Mouse (Mus musculus) T-helper 1 cell (primary cell): ENCODE measurements at regions not wholly inside any gene's neighbourhood (a gene's known extent, or its start where the extent isn't known, plus 50 kb on each side); places are given as distances from the start of the nearest gene placed in this dataset.

ENCODE experiments used
- in situ Hi-C: fragments of 300-600 bp; cut with MboI, MseI; formaldehyde crosslinking; loops from one replicate; pipeline ENCODE4 v1.15.1; 2025; ENCODE audit warnings: high pct_unique_total_duplicates

GRCm38 (mm10) chr12:16023273-16023672 lies 206.6 kb upstream of the Trib2 start:
- in situ Hi-C loops: no loop called here

- in situ Hi-C loops: no loop called here
Measured at GRCm38 (mm10) chr12:16021202-16021821, 204.6 kb upstream of the Trib2 start.

GRCm38 (mm10) chr12:16018237-16018636 lies 201.5 kb upstream of the Trib2 start:
- in situ Hi-C loops: no loop called here

GRCm38 (mm10) chr12:16016621-16017020 lies 199.9 kb upstream of the Trib2 start:
- in situ Hi-C loops: no loop called here

GRCm38 (mm10) chr12:16015596-16015995 lies 198.9 kb upstream of the Trib2 start:
- in situ Hi-C loops: no loop called here

- in situ Hi-C loops: loop anchor here (5.0 kb wide), 1 partner anchor 508 kb away; no protein-coding TSS in a partner anchor
Measured at GRCm38 (mm10) chr12:16014679-16015078, 198.0 kb upstream of the Trib2 start.

GRCm38 (mm10) chr12:16013861-16014630 lies 197.3 kb upstream of the Trib2 start:
- in situ Hi-C loops: loop anchor here (5.0 kb wide), 1 partner anchor 508 kb away; no protein-coding TSS in a partner anchor

- in situ Hi-C loops: loop anchor here (5.0 kb wide), 1 partner anchor 509 kb away; no protein-coding TSS in a partner anchor
Measured at GRCm38 (mm10) chr12:16013354-16013753, 196.6 kb upstream of the Trib2 start.

GRCm38 (mm10) chr12:16012081-16012480 lies 195.4 kb upstream of the Trib2 start:
- in situ Hi-C loops: loop anchor here (5.0 kb wide), 1 partner anchor 510 kb away; no protein-coding TSS in a partner anchor

GRCm38 (mm10) chr12:16009822-16010620 lies 193.3 kb upstream of the Trib2 start:
- in situ Hi-C loops: loop anchor here (5.0 kb wide), 2 partner anchors 162 to 512 kb away; no protein-coding TSS in a partner anchor

- in situ Hi-C loops: loop anchor here (5.0 kb wide), 1 partner anchor 163 kb away; no protein-coding TSS in a partner anchor
Measured at GRCm38 (mm10) chr12:16008763-16009515, 192.2 kb upstream of the Trib2 start.

- in situ Hi-C loops: loop anchor here (5.0 kb wide), 1 partner anchor 164 kb away; no protein-coding TSS in a partner anchor
Measured at GRCm38 (mm10) chr12:16008261-16008660, 191.5 kb upstream of the Trib2 start.

GRCm38 (mm10) chr12:16006688-16007087 lies 190.0 kb upstream of the Trib2 start:
- in situ Hi-C loops: loop anchor here (5.0 kb wide), 1 partner anchor 166 kb away; no protein-coding TSS in a partner anchor

GRCm38 (mm10) chr12:16006286-16006685 lies 189.6 kb upstream of the Trib2 start:
- in situ Hi-C loops: loop anchor here (5.0 kb wide), 1 partner anchor 166 kb away; no protein-coding TSS in a partner anchor

GRCm38 (mm10) chr12:16001811-16002210 lies 185.1 kb upstream of the Trib2 start:
- in situ Hi-C loops: loop anchor here (5.0 kb wide), 2 partner anchors 70 to 185 kb away; partner anchors contain the start of gene Trib2

- in situ Hi-C loops: loop anchor here (5.0 kb wide), 2 partner anchors 69 to 184 kb away; partner anchors contain the start of gene Trib2
Measured at GRCm38 (mm10) chr12:16001225-16001624, 184.5 kb upstream of the Trib2 start.

GRCm38 (mm10) chr12:15998331-15998730 lies 181.6 kb upstream of the Trib2 start:
- in situ Hi-C loops: no loop called here

- in situ Hi-C loops: no loop called here
Measured at GRCm38 (mm10) chr12:15993866-15994265, 177.1 kb upstream of the Trib2 start.

GRCm38 (mm10) chr12:15986351-15986750 lies 169.6 kb upstream of the Trib2 start:
- in situ Hi-C loops: no loop called here

GRCm38 (mm10) chr12:15985649-15986048 lies 168.9 kb upstream of the Trib2 start:
- in situ Hi-C loops: no loop called here
